Mouse (Mus musculus) brain, embryonic 14.5 days (tissue): ENCODE results near the gene Gosr2.

ENCODE experiments used
- CTCF ChIP-seq: fragments of 200-500 bp; IDR thresholded peaks from 2 replicates; pipeline ENCODE4 v1.5.1; 2012; ENCODE audit warnings: inconsistent platforms, mild to moderate bottlenecking, moderate library complexity, borderline replicate concordance; ENCODE audit not compliant: insufficient read depth, insufficient read length; ENCODE audit errors: extremely low read depth
- POLR2A ChIP-seq: fragments of 200-500 bp; IDR thresholded peaks from 2 replicates; pipeline ENCODE4 v1.6.1; 2012; ENCODE audit warnings: mild to moderate bottlenecking, inconsistent platforms, borderline replicate concordance; ENCODE audit not compliant: poor library complexity, insufficient read depth, insufficient read length, severe bottlenecking; ENCODE audit errors: extremely low read depth

GRCm38 (mm10) chr11:103735046-103735781 is 37.5 kb upstream of the Gosr2 start:
- no peak for TF ChIP-seq POLR2A
- TF ChIP-seq CTCF = no peak
